Mouse (Mus musculus): ENCODE measurements around the gene Anks6.

- TF ChIP-seq CTCF (IDR thresholded peaks at IDR 0.05 in 2 of 3, conservative IDR thresholded peaks at IDR 0.05 in 1 of 3; ENCODE audit: control insufficient read depth in 1 of 3, insufficient read depth in 1 of 3, low read depth in 2 of 3, low read length in 3 of 3, poor library complexity in 1 of 3, severe bottlenecking in 1 of 3): no peak
- TF ChIP-seq HCFC1 (IDR thresholded peaks at IDR 0.05; ENCODE audit: low read depth, low read length): no peak
- TF ChIP-seq MAZ (IDR thresholded peaks at IDR 0.05; ENCODE audit: low read depth, low read length): no peak
- TF ChIP-seq POLR2A (IDR thresholded peaks at IDR 0.05; ENCODE audit: control insufficient read depth in 1 of 2, insufficient read depth in 1 of 2, low read depth in 1 of 2, low read length in 2 of 2, poor library complexity in 1 of 2): no peak
- TF ChIP-seq EP300 (IDR thresholded peaks at IDR 0.05; ENCODE audit: low read depth in 1 of 2, low read length in 2 of 2): no peak
- TF ChIP-seq POLR2AphosphoS5 (IDR thresholded peaks at IDR 0.05; ENCODE audit: borderline replicate concordance, low read depth, low read length): no peak
These were observed 5.3 kb downstream of the Anks6 start for GRCm38 (mm10) chr4:47051905-47052304.

Measured in MEL (cell line).